In the genomic region with DNA sequence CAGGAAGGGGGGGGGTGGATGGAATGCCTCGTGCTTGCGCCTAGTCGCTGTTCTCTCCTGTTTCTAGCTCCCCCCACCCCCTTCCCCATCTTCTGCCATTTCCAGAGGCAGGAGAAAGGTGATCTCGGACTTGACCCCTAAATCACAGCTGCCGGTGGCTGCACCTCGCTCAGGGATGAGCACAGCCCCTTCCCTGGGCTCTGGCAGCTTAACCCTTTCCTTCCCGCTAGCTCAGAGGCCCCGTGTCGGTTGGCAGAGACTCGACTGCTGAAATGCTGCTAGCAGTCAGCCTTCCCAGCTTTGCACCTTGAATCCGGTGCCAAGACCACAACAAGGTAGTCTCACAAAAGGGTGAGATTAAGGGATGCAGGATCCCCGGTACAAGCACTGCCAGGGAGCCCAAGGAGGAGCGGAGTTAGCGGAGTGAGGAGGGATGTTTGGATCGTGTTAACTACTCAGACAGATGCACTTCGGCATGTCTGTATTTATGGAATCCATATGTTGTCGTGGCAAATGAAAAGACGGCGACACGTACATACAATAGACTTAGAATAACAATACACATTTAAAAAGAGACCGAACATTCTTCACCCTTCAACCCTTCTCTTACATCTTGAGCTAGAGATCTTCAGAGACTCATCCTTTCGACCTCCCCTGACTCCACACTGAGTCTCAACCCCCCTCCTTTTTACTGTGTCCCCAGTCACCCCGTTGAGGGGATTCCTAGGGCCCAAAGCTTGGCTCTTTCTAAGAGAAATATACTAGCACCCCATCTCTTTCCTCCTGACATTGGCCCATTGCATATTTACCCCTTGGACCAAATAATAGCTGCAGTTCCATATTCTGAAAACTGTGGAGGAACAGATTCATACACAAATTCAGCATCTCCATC, we compare ENCODE assay signal across 8 mouse cellular contexts.
A peak's percentile ranks its signal among the peaks of the same experiment; 100 is the strongest.
DNase-seq lines count a peak whose midpoint lies in the region; ATAC-seq and TF ChIP-seq lines count a peak whose summit lies in the region.

No protein-coding gene starts in this region.

- peaks cover 78% of the 10 kb centered on the region for H3K27me3 ChIP-seq in heart, postnatal 0 days (ENCODE audit: control insufficient read depth, insufficient read depth, low read length)
- H3K27me3 ChIP-seq in heart, adult 2 months (ENCODE audit: control insufficient read depth, insufficient read depth, low read length), result peaks cover 14% of the 10 kb centered on the region
- H3K27me3 ChIP-seq in hindbrain, embryonic 15.5 days, result peaks cover 41% of the 10 kb centered on the region

- H3K9ac ChIP-seq in heart, postnatal 0 days (replicated peaks; ENCODE audit: low read depth, low read length), result no peak overlapping the region
- H3K9ac ChIP-seq in heart, adult 2 months (ENCODE audit: low read depth, low read length), result no peak overlapping the region
- peak overlapping the region; percentile 30; the same call in 1 of the 2 replicates for H3K9ac ChIP-seq in hindbrain, embryonic 15.5 days

- H3K4me2 ChIP-seq in heart, postnatal 0 days (ENCODE audit: low read depth, low read length), result peak overlapping the region; percentile 15
- peak overlapping the region; percentile 47 for H3K4me2 ChIP-seq in hindbrain, embryonic 15.5 days

- WGBS in heart, postnatal 0 days, result 12% methylated on average over 23 of the region's 23 CpGs
- 34% methylated on average over 23 of the region's 23 CpGs for WGBS in heart, adult 2 months
- WGBS in hindbrain, embryonic 15.5 days, result 4% methylated on average over 23 of the region's 23 CpGs

- no peak for DNase-seq in heart, postnatal 0 days (ENCODE audit: low spot score)
- DNase-seq in heart, adult 2 months, result no peak
- DNase-seq in embryo, embryonic 9.5 days (ENCODE audit: extremely low spot score), result peak; percentile 80
- DNase-seq in neural tube, embryonic 10.5 days (ENCODE audit: extremely low spot score, low spot score), result peak; percentile 78
- no peak for DNase-seq in urinary bladder, postnatal 10 days (ENCODE audit: low spot score)
- no peak for DNase-seq in right cerebral cortex, adult 2 months (ENCODE audit: low spot score in 2 of 2)
- DNase-seq in layer of hippocampus, adult 2 months (ENCODE audit: low spot score in 2 of 2), result no peak

- no peak for TF ChIP-seq CTCF in heart, postnatal 0 days (IDR thresholded peaks at IDR 0.05; ENCODE audit: low read depth)
- no peak for TF ChIP-seq CTCF in heart, adult 2 months (IDR thresholded peaks at IDR 0.05)
- no peak for TF ChIP-seq CTCF in layer of hippocampus, adult 2 months (conservative IDR thresholded peaks at IDR 0.05)

- TF ChIP-seq POLR2A in heart, adult 2 months (IDR thresholded peaks at IDR 0.05; ENCODE audit: insufficient read depth, low read depth, low read length), result no peak

- H3K4me1 ChIP-seq in heart, postnatal 0 days (ENCODE audit: control insufficient read depth, insufficient read depth), result peaks cover 4% of the 10 kb centered on the region
- H3K4me1 ChIP-seq in heart, adult 2 months (ENCODE audit: control insufficient read depth, insufficient read depth, low read length), result peaks cover 1% of the 10 kb centered on the region
- peaks cover 33% of the 10 kb centered on the region for H3K4me1 ChIP-seq in hindbrain, embryonic 15.5 days (replicated peaks)

- intact Hi-C loops in heart, adult 2 months (cut with DNase I), result no loop called here

- ATAC-seq in heart, postnatal 0 days (ENCODE audit: insufficient read depth, low read depth), result no peak
- ATAC-seq in hindbrain, embryonic 15.5 days (ENCODE audit: low FRiP score, low read depth), result no peak

- peak overlapping the region; percentile 10; the same call in 1 of the 2 replicates for H3K4me3 ChIP-seq in heart, postnatal 0 days (ENCODE audit: low read depth, low read length)
- no peak overlapping the region for H3K4me3 ChIP-seq in heart, adult 2 months
- peak overlapping the region; percentile 14 for H3K4me3 ChIP-seq in hindbrain, embryonic 15.5 days
- no peak overlapping the region for H3K4me3 ChIP-seq in layer of hippocampus, adult 2 months

- H3K9me3 ChIP-seq in heart, postnatal 0 days (replicated peaks; ENCODE audit: control insufficient read depth, low read length), result no peaks in the 10 kb centered on the region
- H3K9me3 ChIP-seq in hindbrain, embryonic 15.5 days, result no peaks in the 10 kb centered on the region

- H3K79me2 ChIP-seq in heart, adult 2 months (replicated peaks; ENCODE audit: control insufficient read depth, insufficient read depth, low read length), result no peaks in the 10 kb centered on the region; the same call in 1 of the 2 replicates

- no peak overlapping the region for H3K27ac ChIP-seq in heart, postnatal 0 days (ENCODE audit: low read depth)
- no peak overlapping the region for H3K27ac ChIP-seq in heart, adult 2 months
- peak overlapping the region; percentile 79 for H3K27ac ChIP-seq in hindbrain, embryonic 15.5 days (replicated peaks)
- H3K27ac ChIP-seq in layer of hippocampus, adult 2 months, result no peak overlapping the region

- H3K36me3 ChIP-seq in heart, postnatal 0 days (replicated peaks; ENCODE audit: control insufficient read depth, insufficient read depth, low read length), result no peaks in the 10 kb centered on the region
- no peaks in the 10 kb centered on the region for H3K36me3 ChIP-seq in heart, adult 2 months (ENCODE audit: control insufficient read depth, insufficient read depth, low read length)
- no peaks in the 10 kb centered on the region for H3K36me3 ChIP-seq in hindbrain, embryonic 15.5 days

- no peak for TF ChIP-seq EP300 in heart, postnatal 0 days (IDR thresholded peaks at IDR 0.05; ENCODE audit: low read depth)
- TF ChIP-seq EP300 in heart, adult 2 months (IDR thresholded peaks at IDR 0.05; ENCODE audit: insufficient read depth, low read depth, low read length), result no peak

Comparison
In these comparisons a context has a peak if more than half of its experiments do, and no peak if none do; other contexts are left out.
1. H3K4me3 ChIP-seq: peak in heart, postnatal 0 days (single experiment) and hindbrain, embryonic 15.5 days (single experiment); none in heart, adult 2 months (single experiment) and layer of hippocampus, adult 2 months (single experiment).
2. DNase-seq: peak in embryo, embryonic 9.5 days (single experiment) and neural tube, embryonic 10.5 days (single experiment); none in heart, postnatal 0 days (single experiment), heart, adult 2 months (0 of 2), urinary bladder, postnatal 10 days (single experiment), right cerebral cortex, adult 2 months (0 of 2) and layer of hippocampus, adult 2 months (0 of 2).